Mouse (Mus musculus): ENCODE results near the gene Kdm1b.

DNA sequence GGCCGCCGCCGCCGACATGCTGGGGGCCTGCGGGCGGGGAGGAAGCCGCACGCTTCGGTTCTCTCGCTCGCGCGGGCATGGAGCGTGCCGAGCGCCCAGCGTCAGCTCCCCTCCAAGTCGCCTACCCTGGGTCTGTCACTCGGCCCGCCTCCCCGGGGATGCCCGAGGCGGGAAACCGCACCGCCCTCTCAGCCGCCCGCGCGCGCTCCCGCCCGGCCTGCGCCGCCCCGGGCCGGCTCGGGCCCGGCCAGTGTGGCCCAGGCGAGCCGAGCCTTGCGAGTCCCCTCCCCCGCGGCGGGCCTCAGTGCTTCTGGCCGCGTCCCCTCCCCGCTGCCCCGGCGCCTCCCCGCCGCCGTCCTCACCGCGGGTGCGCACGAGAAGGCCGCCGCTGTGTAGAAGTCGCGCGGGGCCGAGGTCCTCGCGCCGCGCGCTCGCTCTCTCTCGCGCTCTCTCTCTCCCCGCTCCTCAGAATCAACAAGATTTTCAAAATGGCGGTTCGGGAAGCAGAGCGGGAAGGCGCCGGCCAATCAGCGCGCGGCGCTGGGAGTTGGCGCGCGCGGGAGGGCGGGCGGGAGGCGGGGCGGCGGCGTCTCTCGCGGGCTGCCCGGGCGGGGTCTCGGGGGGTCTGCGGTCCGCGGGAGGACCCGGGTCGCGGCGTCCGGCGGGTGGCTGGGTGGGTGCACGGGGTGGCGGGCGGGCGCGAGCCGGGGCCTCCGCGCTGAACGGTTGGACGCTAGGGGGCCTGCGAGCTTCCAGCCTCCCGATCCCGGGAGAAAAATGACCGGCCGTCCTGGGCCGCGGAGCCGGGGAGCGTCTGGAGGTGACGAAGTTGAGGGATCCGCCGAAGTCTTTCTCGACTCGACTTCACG, 62.6 kb downstream of the Kdm1b start, which contains the start of gene Dek:
- peak; percentile 61 for TF ChIP-seq POLR2A (IDR thresholded peaks at IDR 0.05; ENCODE audit: borderline replicate concordance, extremely low read depth, insufficient read depth, insufficient read length, poor library complexity, severe bottlenecking)
- TF ChIP-seq CTCF (IDR thresholded peaks at IDR 0.05; ENCODE audit: borderline replicate concordance, extremely low read depth, insufficient read depth, insufficient read length) = peak; percentile 50
